Mouse (Mus musculus) thymus, adult 2 months (tissue): ENCODE measurements around the gene Asf1a. TPM values are rescaled to one million over a fixed set of nuclear protein-coding genes. Genes with fewer than 3 reads are reported as not detected.
"Not testable (repeated sequence)": the region's sequence is repeated elsewhere in the genome, so short reads cannot be mapped to it uniquely, and the experiment has no call there.

Experiments used
- DNase-seq: peaks from one replicate; pipeline ENCODE4 v3.0.0; 2021
- H3K27ac ChIP-seq: fragments of 200-500 bp; 2 replicates; pipeline ENCODE4 v1.5.1; 2012; ENCODE audit warnings: low read length, control low read depth; ENCODE audit not compliant: control insufficient read depth, insufficient read depth
- H3K27me3 ChIP-seq: fragments of 200-500 bp; 2 replicates; pipeline ENCODE4 v1.6.1; 2012; ENCODE audit warnings: mild to moderate bottlenecking, low read length, moderate library complexity, mixed read lengths; ENCODE audit not compliant: control insufficient read depth, insufficient read depth
- H3K36me3 ChIP-seq: fragments of 200-500 bp; 2 replicates; pipeline ENCODE4 v1.6.1; 2012; ENCODE audit warnings: mild to moderate bottlenecking, low read length, moderate library complexity; ENCODE audit not compliant: control insufficient read depth, insufficient read depth
- H3K4me1 ChIP-seq: fragments of 200-500 bp; replicated peaks from 2 replicates; pipeline ENCODE4 v1.6.1; 2012; ENCODE audit warnings: low read length; ENCODE audit not compliant: control insufficient read depth, insufficient read depth
- H3K4me3 ChIP-seq: fragments of 200-500 bp; 2 replicates; pipeline ENCODE4 v1.5.1; 2012; ENCODE audit warnings: mild to moderate bottlenecking, low read length, control low read depth, moderate library complexity; ENCODE audit not compliant: control insufficient read depth, insufficient read depth
- CTCF ChIP-seq: fragments of 200-500 bp; IDR thresholded peaks from 2 replicates; pipeline ENCODE4 v1.5.1; 2012; ENCODE audit warnings: mild to moderate bottlenecking, control low read depth, low read length, moderate library complexity, borderline replicate concordance; ENCODE audit not compliant: control insufficient read depth, poor library complexity, insufficient read depth; ENCODE audit errors: extremely low read depth
- POLR2A ChIP-seq: fragments of 200-500 bp; IDR thresholded peaks from 2 replicates; pipeline ENCODE4 v1.6.1; 2012; ENCODE audit warnings: mild to moderate bottlenecking, low read length, control low read depth, moderate library complexity; ENCODE audit not compliant: control insufficient read depth, poor library complexity, insufficient read depth; ENCODE audit errors: extremely low read depth
- WGBS: fragments of 180-500 bp; shearing (Covaris S2); methylation state at CpG from one replicate; pipeline ENCODE4 v1.1.7; 2018; 5-methylcytosine and 5-hydroxymethylcytosine counted together
- polyA plus RNA-seq: library from polyadenylated mRNA; depleted of rRNA; stranded (reverse); fragments of >200 nt; gene quantifications from 2 replicates; pipeline ENCODE4 v1.2.3, GENCODE M21; 2012

Gene Asf1a
- polyA plus RNA-seq, 1 experiment = 12.2 TPM

DNA sequence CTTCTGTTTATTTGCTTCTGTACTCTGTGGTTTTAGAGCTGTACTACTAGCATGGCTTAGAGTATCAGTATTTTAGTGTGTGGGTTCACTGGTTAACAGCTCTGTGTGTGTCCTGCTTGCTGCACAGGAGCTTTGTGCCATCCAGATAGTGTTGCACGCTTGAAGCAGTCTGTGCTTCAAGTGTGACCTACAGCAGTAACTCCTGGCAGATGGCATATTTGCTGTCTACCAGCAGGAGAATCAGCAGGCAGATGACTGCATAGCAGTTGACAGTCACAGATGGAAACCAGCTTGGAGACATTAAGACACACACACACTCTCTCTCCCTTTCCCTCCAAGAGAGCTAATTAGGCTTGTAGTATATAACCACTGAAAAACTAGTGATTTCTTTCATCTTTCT lies 15.6 kb downstream of the Asf1a start:
- 97% methylated on average over 1 of the region's 1 CpGs for WGBS
- peaks cover 61% of the 10 kb centered on the region for H3K36me3 ChIP-seq
- no peaks in the 10 kb centered on the region for H3K27me3 ChIP-seq
- DNase-seq = no peak
- H3K4me3 ChIP-seq = no peak overlapping the region
- TF ChIP-seq POLR2A (no peak), CTCF (no peak)
- H3K4me1 ChIP-seq = no peaks in the 10 kb centered on the region
- H3K27ac ChIP-seq = no peak overlapping the region

DNA sequence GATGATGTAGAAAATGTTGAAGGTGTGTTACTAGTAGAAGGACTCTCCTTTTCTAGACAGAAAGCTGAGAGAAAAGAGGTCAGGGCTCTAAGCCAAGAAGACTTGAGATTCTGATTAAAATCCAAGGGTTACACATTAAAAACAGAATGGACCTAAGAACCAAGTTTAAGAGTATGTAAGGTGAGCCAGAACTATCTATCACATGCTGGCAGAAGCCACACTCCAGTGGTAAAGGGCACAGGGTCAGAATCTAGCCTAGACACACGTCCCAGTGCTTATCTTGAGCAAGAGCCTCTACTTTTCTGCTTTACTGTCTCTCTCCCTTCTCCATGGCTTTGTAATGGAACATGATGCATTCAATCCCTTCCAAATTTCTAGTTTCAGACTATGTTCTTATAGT lies 17.4 kb downstream of the Asf1a start:
- H3K4me1 ChIP-seq = no peaks in the 10 kb centered on the region
- 95% methylated on average over 1 of the region's 1 CpGs for WGBS
- no peak for DNase-seq

DNA sequence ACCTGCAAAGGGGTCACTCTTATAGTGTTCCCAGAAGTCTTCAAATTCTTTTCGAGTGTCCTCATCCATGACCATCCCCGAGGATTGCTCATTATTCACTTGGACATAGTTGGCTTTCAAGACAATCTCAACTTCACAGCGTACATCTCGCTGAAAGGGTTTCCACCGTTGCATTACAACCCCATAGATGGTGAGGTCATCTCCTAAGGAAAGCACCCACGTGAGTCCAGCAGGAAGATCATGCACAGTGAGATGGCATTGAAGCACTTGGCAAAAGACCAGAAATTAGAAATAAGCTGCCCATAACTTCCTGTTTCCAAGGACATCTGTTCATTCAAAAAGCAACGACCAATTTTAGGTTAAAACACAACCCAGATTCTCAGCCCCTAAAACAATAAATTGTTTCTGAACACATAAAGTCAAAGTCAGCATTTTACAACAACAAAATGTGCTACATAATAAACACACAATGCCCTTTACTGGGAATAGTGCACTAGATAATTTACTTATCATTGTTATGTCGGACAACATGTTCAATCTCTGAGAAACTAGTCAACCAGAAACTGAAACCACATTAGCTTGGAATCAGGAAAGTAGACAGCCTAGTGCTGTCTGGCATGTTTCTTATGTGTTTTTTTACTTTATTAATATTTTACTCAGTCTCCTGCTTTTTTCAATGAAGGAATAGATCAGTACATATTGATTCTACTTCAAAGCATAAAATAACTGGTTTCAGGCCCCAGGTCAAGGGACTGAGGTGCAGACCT lies 19.5 kb downstream of the Asf1a start:
- Histone ChIP-seq H3K27me3 (no peaks in the 10 kb centered on the region), H3K4me1 (no peaks in the 10 kb centered on the region), H3K4me3 (no peak overlapping the region), H3K36me3 (peaks cover 35% of the 10 kb centered on the region), H3K27ac (no peak overlapping the region)
- WGBS = 58% methylated on average over 8 of the region's 8 CpGs
- DNase-seq = no peak
- no peak for TF ChIP-seq POLR2A
- TF ChIP-seq CTCF = no peak

More for the DNA sequence above, 17.4 kb downstream of the Asf1a start:
- TF ChIP-seq CTCF = no peak
- no peak for TF ChIP-seq POLR2A
- no peaks in the 10 kb centered on the region for H3K27me3 ChIP-seq
- no peak overlapping the region for H3K4me3 ChIP-seq
- no peak overlapping the region for H3K27ac ChIP-seq
- peaks cover 46% of the 10 kb centered on the region for H3K36me3 ChIP-seq

DNA sequence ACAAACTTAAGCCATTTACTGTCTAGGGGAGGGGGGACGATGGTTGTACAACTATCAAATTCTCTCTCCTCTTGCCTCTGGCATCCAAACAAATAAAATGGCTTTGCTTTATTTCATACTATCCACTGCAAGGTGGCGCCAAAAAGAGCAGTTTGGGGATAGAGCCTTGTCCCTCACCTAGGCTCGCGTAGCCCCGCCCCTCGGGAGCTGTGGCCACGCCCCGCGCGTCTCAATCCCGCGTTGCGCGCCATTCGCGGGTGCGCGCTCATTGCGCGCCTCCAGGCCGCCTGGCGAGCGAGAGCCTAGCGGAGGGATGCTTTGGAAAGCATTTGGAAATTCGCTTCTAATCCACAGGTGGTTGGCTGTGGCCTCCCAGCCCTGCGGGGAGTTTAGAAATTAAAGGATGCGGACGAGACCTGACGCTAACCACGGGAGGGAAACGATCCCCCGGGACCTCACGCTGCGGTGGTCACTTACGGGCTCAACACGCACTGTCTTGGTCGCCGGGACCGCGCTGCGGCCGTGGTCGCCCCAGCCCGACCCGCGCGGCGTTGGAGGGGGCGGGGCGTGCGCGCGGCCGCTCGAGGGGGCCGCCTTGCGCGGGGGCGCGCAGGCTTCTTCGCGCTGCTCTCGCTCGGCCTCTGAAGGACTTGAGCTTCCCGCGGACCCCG lies 32.8 kb downstream of the Asf1a start:
- H3K4me3 ChIP-seq = peak overlapping the region; percentile 98
- DNase-seq = peak; percentile 96
- H3K36me3 ChIP-seq = peaks cover 12% of the 10 kb centered on the region
- WGBS = under 1% methylated on average over 67 of the region's 67 CpGs
- peak overlapping the region; percentile 56 for H3K27ac ChIP-seq
- peaks cover 4% of the 10 kb centered on the region; the same call in 1 of the 2 replicates for H3K4me1 ChIP-seq
- H3K27me3 ChIP-seq = no peaks in the 10 kb centered on the region
- TF ChIP-seq POLR2A (peak; percentile 58; the same call in 1 of the 2 replicates), CTCF (peak; percentile 61; the same call in 1 of the 2 replicates)

DNA sequence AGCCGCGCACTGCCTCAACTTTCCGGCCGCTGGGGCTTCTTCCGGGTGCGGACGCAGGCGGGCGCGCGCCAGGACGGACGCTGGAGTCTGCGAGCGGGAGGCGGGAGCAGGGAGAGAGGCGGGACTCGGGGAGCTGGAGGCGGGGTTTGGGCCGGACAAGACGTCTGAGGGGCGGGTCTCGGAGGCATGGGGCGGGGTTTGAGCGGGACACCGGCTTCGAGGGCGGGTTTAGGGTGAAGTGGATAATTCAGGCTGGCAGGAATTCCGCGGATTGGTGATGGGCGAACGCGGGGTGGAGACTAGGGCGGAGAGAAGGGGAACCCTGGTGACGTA lies 33.3 kb downstream of the Asf1a start:
- no peaks in the 10 kb centered on the region for H3K27me3 ChIP-seq
- H3K4me1 ChIP-seq = peaks cover 4% of the 10 kb centered on the region; the same call in 1 of the 2 replicates
- H3K4me3 ChIP-seq = peak overlapping the region; percentile 98
- TF ChIP-seq POLR2A (no peak), CTCF (peak; percentile 21; the same call in 1 of the 2 replicates)
- WGBS = under 1% methylated on average over 35 of the region's 35 CpGs
- peak; percentile 94 for DNase-seq
- H3K36me3 ChIP-seq = peaks cover 7% of the 10 kb centered on the region
- H3K27ac ChIP-seq = peak overlapping the region; percentile 56; the same call in 1 of the 2 replicates

DNA sequence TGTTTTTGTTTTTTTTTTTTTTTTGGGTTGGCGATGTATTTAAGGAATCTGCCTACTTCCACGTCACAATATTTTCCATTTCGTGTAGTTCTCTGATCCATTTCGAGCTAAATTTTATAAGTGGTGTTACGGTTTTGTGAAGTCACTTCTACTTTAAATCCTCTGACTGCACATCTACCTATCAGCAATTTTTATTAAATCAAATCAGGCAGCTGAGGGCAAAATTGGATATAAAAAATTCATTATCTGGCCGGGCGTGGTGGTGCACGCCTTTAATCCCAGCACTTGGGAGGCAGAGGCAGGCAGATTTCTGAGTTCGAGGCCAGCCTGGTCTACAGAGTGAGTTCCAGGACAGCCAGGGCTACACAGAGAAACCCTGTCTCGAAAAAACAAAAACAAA lies 33.8 kb downstream of the Asf1a start, which contains the start of gene Mcm9:
Gene Mcm9 (minus strand): TSS at position 101 of the 400 bp plus-strand sequence.
- 51% methylated on average over 10 of the region's 10 CpGs for WGBS

More for the DNA sequence above, 33.8 kb downstream of the Asf1a start, which contains the start of gene Mcm9:
- not testable (repeated sequence) for DNase-seq, H3K4me1 ChIP-seq, H3K36me3 ChIP-seq, H3K27me3 ChIP-seq
- Histone ChIP-seq H3K4me3 (peak within 1 kb of the TSS; percentile 98), H3K27ac (peak within 1 kb of the TSS; percentile 56)
